Mouse (Mus musculus) CH12.LX (cell line): ENCODE measurements at regions not wholly inside any gene's neighbourhood (a gene's known extent, or its start where the extent isn't known, plus 50 kb on each side); places are given as distances from the start of the nearest gene placed in this dataset.

Source experiments
- DNase-seq: peaks from one replicate; pipeline ENCODE4 v3.0.0-alpha.2; 2013; ENCODE audit errors: extremely low read depth
- H3K27ac ChIP-seq: 2 replicates; pipeline ENCODE4 v1.5.1; 2012; ENCODE audit warnings: low read depth, mild to moderate bottlenecking, control low read depth, moderate library complexity; ENCODE audit not compliant: insufficient read depth
- H3K27me3 ChIP-seq: replicated peaks from 2 replicates; pipeline ENCODE3; 2012; ENCODE audit warnings: inconsistent platforms
- H3K36me3 ChIP-seq, 2 experiments: replicated peaks in 1 of 2; 2 replicates each; pipeline versions ENCODE3 to v1.6.1; 2012; ENCODE audit warnings: inconsistent platforms in 1 of 2, low read length in 1 of 2, mild to moderate bottlenecking in 1 of 2, mixed read lengths in 1 of 2, moderate library complexity in 1 of 2; ENCODE audit not compliant: control insufficient read depth in 1 of 2, insufficient read depth in 1 of 2
- H3K4me1 ChIP-seq, 2 experiments: 2 replicates each; pipeline ENCODE4 v1.6.1; 2012; ENCODE audit warnings: inconsistent platforms in 1 of 2, moderate library complexity in 1 of 2; ENCODE audit not compliant: insufficient read depth in 2 of 2, control insufficient read depth in 1 of 2
- H3K4me2 ChIP-seq: 2 replicates; pipeline ENCODE4 v1.6.1; 2012; ENCODE audit warnings: low read depth, mild to moderate bottlenecking, control low read depth; ENCODE audit not compliant: poor library complexity, insufficient read depth, severe bottlenecking
- H3K4me3 ChIP-seq, 3 experiments: fragments of 150-350 bp in 1 of 3; sonication (generic) in 1 of 3; replicated peaks in 1 of 3; 2 replicates each; pipeline versions ENCODE3 to v1.5.1; 2011 to 2012; ENCODE audit warnings: low read depth in 2 of 3, low read length in 2 of 3, mild to moderate bottlenecking in 2 of 3, moderate library complexity in 2 of 3, control low read depth in 1 of 3, improper control_type of control experiment in 1 of 3, inconsistent platforms in 1 of 3, mixed read lengths in 1 of 3; ENCODE audit not compliant: poor library complexity in 1 of 3
- H3K79me2 ChIP-seq: replicated peaks from 2 replicates; pipeline ENCODE4 v1.6.1; 2012; ENCODE audit warnings: mild to moderate bottlenecking, moderate library complexity; ENCODE audit not compliant: control insufficient read depth, poor library complexity, insufficient read depth, severe bottlenecking; ENCODE audit errors: extremely low read depth
- H3K9ac ChIP-seq: 2 replicates; pipeline ENCODE4 v1.6.1; 2012; ENCODE audit warnings: low read depth, mild to moderate bottlenecking, control low read depth, moderate library complexity; ENCODE audit not compliant: insufficient read depth
- H3K9me3 ChIP-seq: replicated peaks from 2 replicates; pipeline ENCODE3; 2012; ENCODE audit warnings: low read length, inconsistent platforms, mixed read lengths
- CTCF ChIP-seq, 2 experiments: IDR thresholded peaks in 1 of 2; conservative IDR thresholded peaks in 1 of 2; 2 replicates each; pipeline ENCODE4 v1.5.1; 2011 to 2012; ENCODE audit warnings: low read depth in 2 of 2, low read length in 2 of 2, improper control_type of control experiment in 1 of 2, inconsistent platforms in 1 of 2, mild to moderate bottlenecking in 1 of 2, moderate library complexity in 1 of 2
- ELF1 ChIP-seq: IDR thresholded peaks from 2 replicates; pipeline ENCODE4 v1.6.1; 2014; ENCODE audit warnings: low read depth, mild to moderate bottlenecking, inconsistent platforms, low read length, improper control_type of control experiment
- JUND ChIP-seq: conservative IDR thresholded peaks from 2 replicates; pipeline ENCODE4 v1.6.1; 2011; ENCODE audit warnings: low read depth, low read length, improper control_type of control experiment
- MAFK ChIP-seq: IDR thresholded peaks from 2 replicates; pipeline ENCODE4 v1.6.1; 2011; ENCODE audit warnings: low read length, improper control_type of control experiment; ENCODE audit not compliant: insufficient replicate concordance
- MAZ ChIP-seq: IDR thresholded peaks from 2 replicates; pipeline ENCODE4 v1.6.1; 2012; ENCODE audit warnings: low read depth, mild to moderate bottlenecking, inconsistent platforms, low read length, improper control_type of control experiment, moderate library complexity
- MEF2A ChIP-seq: IDR thresholded peaks from 2 replicates; pipeline ENCODE4 v1.6.1; 2014; ENCODE audit warnings: low read depth, mild to moderate bottlenecking, inconsistent platforms, low read length, improper control_type of control experiment, borderline replicate concordance
- MXI1 ChIP-seq: IDR thresholded peaks from 2 replicates; pipeline ENCODE4 v1.6.1; 2011; ENCODE audit warnings: mild to moderate bottlenecking, low read depth, low read length, improper control_type of control experiment
- NELFE ChIP-seq: IDR thresholded peaks from 2 replicates; pipeline ENCODE4 v1.6.1; 2011; ENCODE audit warnings: low read depth, low read length, improper control_type of control experiment
- NRF1 ChIP-seq: IDR thresholded peaks from 2 replicates; pipeline ENCODE4 v1.6.1; 2014; ENCODE audit warnings: low read depth, mild to moderate bottlenecking, inconsistent platforms, low read length, improper control_type of control experiment, moderate library complexity
- PAX5 ChIP-seq: IDR thresholded peaks from 2 replicates; pipeline ENCODE4 v1.6.1; 2012; ENCODE audit warnings: low read length, inconsistent platforms, mixed read lengths
- POLR2A ChIP-seq: IDR thresholded peaks from 2 replicates; pipeline ENCODE4 v1.6.1; 2011; ENCODE audit warnings: low read depth, mild to moderate bottlenecking, improper control_type of control experiment, low read length
- RAD21 ChIP-seq: IDR thresholded peaks from 2 replicates; pipeline ENCODE4 v1.6.1; 2011; ENCODE audit warnings: low read depth, mild to moderate bottlenecking, low read length, improper control_type of control experiment, moderate library complexity
- RCOR1 ChIP-seq: conservative IDR thresholded peaks from 2 replicates; pipeline ENCODE4 v1.6.1; 2012; ENCODE audit warnings: low read depth, mild to moderate bottlenecking, inconsistent platforms, low read length, improper control_type of control experiment
- SMC3 ChIP-seq: IDR thresholded peaks from 2 replicates; pipeline ENCODE4 v1.6.1; 2011; ENCODE audit warnings: low read depth, low read length, improper control_type of control experiment
- TBP ChIP-seq: conservative IDR thresholded peaks from 2 replicates; pipeline ENCODE4 v1.6.1; 2011; ENCODE audit warnings: low read depth, low read length, improper control_type of control experiment
- TCF12 ChIP-seq: IDR thresholded peaks from 2 replicates; pipeline ENCODE4 v1.6.1; 2014; ENCODE audit warnings: low read depth, mild to moderate bottlenecking, inconsistent platforms, low read length, improper control_type of control experiment
- UBTF ChIP-seq: IDR thresholded peaks from 2 replicates; pipeline ENCODE4 v1.6.1; 2012; ENCODE audit warnings: low read depth, mild to moderate bottlenecking, inconsistent platforms, low read length, improper control_type of control experiment, moderate library complexity
- USF2 ChIP-seq: conservative IDR thresholded peaks from 2 replicates; pipeline ENCODE4 v1.6.1; 2011; ENCODE audit warnings: low read depth, low read length, improper control_type of control experiment
- ZKSCAN1 ChIP-seq: IDR thresholded peaks from 2 replicates; pipeline ENCODE4 v1.6.1; 2012; ENCODE audit warnings: low read depth, inconsistent platforms, low read length, improper control_type of control experiment, borderline replicate concordance
- ZNF384 ChIP-seq: IDR thresholded peaks from 2 replicates; pipeline ENCODE4 v1.6.1; 2012; ENCODE audit warnings: low read depth, low read length, improper control_type of control experiment, inconsistent platforms
- dilution Hi-C: fragments of 300-500 bp; cut with MboI; formaldehyde crosslinking; loops from 2 replicates; pipeline ENCODE4 v1.14.3; 2020; ENCODE audit warnings: low sequenced_read_pairs; ENCODE audit not compliant: extremely low pct_unique_long_range_greater_than_20kb, extremely low pct_ligation_motif_present
- in situ Hi-C: fragments of 300-500 bp; cut with MboI; formaldehyde crosslinking; loops from 3 replicates; pipeline ENCODE4 v1.14.3; 2019; ENCODE audit warnings: low sequenced_read_pairs, low pct_ligation_motif_present, low pct_unique_long_range_greater_than_20kb, mixed read lengths

- Histone ChIP-seq H3K4me3 (no peak overlapping the region), H3K9me3 (no peaks in the 10 kb centered on the region), H3K27me3 (no peaks in the 10 kb centered on the region), H3K79me2 (no peaks in the 10 kb centered on the region), H3K36me3 (no peaks in the 10 kb centered on the region), H3K4me2 (no peak overlapping the region), H3K27ac (no peak overlapping the region), H3K4me1 (no peaks in the 10 kb centered on the region), H3K9ac (no peak overlapping the region)
- in situ Hi-C loops: no loop called here
- DNase-seq: no peak
- dilution Hi-C loops: no loop called here
- TF ChIP-seq NRF1 (no peak), MEF2A (no peak), MAZ (no peak), MAFK (no peak), ELF1 (no peak), POLR2A (no peak), USF2 (no peak), UBTF (no peak), PAX5 (no peak), CTCF (conservative IDR thresholded peaks at IDR 0.05 in 1 of 2, IDR thresholded peaks at IDR 0.05 in 1 of 2; ENCODE audit: low read depth in 2 of 2, low read length in 2 of 2) (no peak), MXI1 (no peak), TCF12 (no peak), ZNF384 (no peak), ZKSCAN1 (no peak), NELFE (no peak), TBP (no peak)
- TF ChIP-seq, all 38 proteins: peak for 0
Measured at GRCm38 (mm10) chr14:66478562-66478961, 469.6 kb upstream of the Gulo start.

- Histone ChIP-seq H3K9me3 (no peaks in the 10 kb centered on the region), H3K27ac (no peak overlapping the region), H3K4me3 (no peak overlapping the region), H3K9ac (no peak overlapping the region), H3K4me1 (peaks cover 0 to 4% of the 10 kb centered on the region in 2 experiments; a peak in 2 of 4 replicates), H3K79me2 (no peaks in the 10 kb centered on the region), H3K4me2 (no peak overlapping the region), H3K27me3 (no peaks in the 10 kb centered on the region), H3K36me3 (no peaks in the 10 kb centered on the region)
- in situ Hi-C loops (no loop called here), dilution Hi-C loops (no loop called here)
- TF ChIP-seq SMC3 (peak; percentile 46), JUND (no peak), MAFK (no peak), ZNF384 (peak; percentile 66), CTCF (conservative IDR thresholded peaks at IDR 0.05 in 1 of 2, IDR thresholded peaks at IDR 0.05 in 1 of 2; ENCODE audit: low read depth in 2 of 2, low read length in 2 of 2) (peak in 1 of 2 experiments; percentile 55; a peak in 2 of 4 replicates), RAD21 (peak; percentile 52), RCOR1 (no peak)
- peak; percentile 54 for DNase-seq
Measured at GRCm38 (mm10) chr14:66475026-66475425, 466.0 kb upstream of the Gulo start.
